Mouse (Mus musculus): ENCODE data around the gene Avpr1a. TPM values are rescaled to one million over a fixed set of nuclear protein-coding genes. Genes with fewer than 3 reads are reported as not detected.

Gene Avpr1a
- polyA plus RNA-seq, 1 experiment from 2014 or later, result 8.3 TPM

DNA sequence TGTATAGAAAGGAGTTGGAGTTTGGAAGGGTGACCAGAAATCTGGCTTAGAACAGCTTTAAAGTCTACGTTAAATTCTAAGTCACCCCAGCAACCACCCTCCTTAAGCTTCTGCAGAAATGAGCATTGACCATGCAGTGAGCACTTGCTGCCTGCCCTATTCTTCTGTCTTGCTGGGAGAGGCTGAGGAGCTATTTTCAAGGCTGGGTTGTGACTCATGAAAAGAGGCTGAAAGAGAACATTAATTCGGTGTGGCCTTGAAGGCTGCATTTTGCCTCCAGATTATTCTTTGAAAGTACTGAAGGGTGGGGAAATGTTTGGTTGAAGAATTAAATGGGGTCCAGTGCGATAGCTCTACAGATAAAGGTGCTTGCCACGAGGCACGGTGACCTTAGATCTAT lies 28.5 kb downstream of the Avpr1a start:
- no peaks in the 10 kb centered on the region for H3K9me3 ChIP-seq (replicated peaks)
- no peaks in the 10 kb centered on the region for H3K27me3 ChIP-seq
- no peak overlapping the region for H3K27ac ChIP-seq (replicated peaks)
- H3K4me1 ChIP-seq, result no peaks in the 10 kb centered on the region
- H3K36me3 ChIP-seq, result no peaks in the 10 kb centered on the region
- 86% methylated on average over 5 of the region's 5 CpGs for WGBS
- no peak for ATAC-seq (ENCODE audit: insufficient number of reproducible peaks, low FRiP score, low TSS enrichment, low read depth)
- no peak overlapping the region for H3K4me2 ChIP-seq (replicated peaks)
- no peak overlapping the region for H3K4me3 ChIP-seq (replicated peaks)
- no peak overlapping the region for H3K9ac ChIP-seq

DNA sequence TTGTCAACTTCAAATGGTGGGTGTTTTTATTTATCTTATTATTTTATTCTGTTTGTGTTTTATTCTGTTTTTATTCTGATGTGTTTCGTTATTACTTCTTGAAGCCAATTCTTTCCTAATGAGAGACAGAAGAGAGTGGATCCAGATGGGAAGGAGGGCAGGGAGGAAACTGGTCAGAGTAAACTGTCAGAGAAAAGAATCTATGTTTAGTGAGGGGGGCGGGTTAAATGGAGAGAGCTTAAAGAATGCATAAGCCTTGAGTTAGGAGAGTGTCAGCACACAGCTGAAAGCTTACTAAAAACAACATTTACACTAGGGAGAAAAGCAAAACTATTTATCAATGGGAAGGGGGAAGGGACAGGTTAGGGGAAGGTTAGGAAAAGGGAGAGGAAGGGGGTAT lies 50.3 kb downstream of the Avpr1a start:
- Histone ChIP-seq H3K27ac (replicated peaks) (no peak overlapping the region), H3K4me2 (replicated peaks) (no peak overlapping the region), H3K4me1 (0 out of 2 replicates have a peak, but pooled peaks cover 2% of the 10 kb centered on the region), H3K9ac (no peak overlapping the region), H3K27me3 (no peaks in the 10 kb centered on the region), H3K4me3 (replicated peaks) (no peak overlapping the region), H3K36me3 (no peaks in the 10 kb centered on the region), H3K9me3 (replicated peaks) (no peaks in the 10 kb centered on the region)
- 14% methylated on average over 2 of the region's 2 CpGs for WGBS
- ATAC-seq (ENCODE audit: insufficient number of reproducible peaks, low FRiP score, low TSS enrichment, low read depth), result no peak

DNA sequence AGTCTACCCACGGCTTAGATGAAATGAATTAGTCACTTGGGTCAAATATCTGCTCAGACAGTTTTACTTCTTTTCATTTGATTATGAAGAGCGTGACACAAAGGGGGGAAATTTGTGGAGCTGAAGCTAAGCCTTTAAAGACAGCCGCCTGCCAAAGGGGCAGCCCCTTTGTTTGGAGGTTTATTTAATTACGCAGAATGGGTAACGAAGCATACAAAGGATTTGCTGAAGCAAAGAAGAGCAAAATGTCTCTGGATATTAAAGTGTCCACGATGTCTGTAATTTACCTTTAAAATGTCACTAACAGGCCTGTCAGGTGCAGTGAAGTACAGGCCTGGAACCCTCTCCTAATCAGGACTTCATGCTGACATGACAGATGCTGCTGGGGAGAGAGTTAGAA lies 51.0 kb downstream of the Avpr1a start:
- 45% methylated on average over 6 of the region's 6 CpGs for WGBS
- H3K4me3 ChIP-seq (replicated peaks), result no peak overlapping the region
- no peak overlapping the region for H3K9ac ChIP-seq
- H3K36me3 ChIP-seq, result no peaks in the 10 kb centered on the region
- no peak overlapping the region for H3K27ac ChIP-seq (replicated peaks)
- 0 out of 2 replicates have a peak, but pooled peaks cover 2% of the 10 kb centered on the region for H3K4me1 ChIP-seq
- H3K4me2 ChIP-seq (replicated peaks), result no peak overlapping the region
- no peaks in the 10 kb centered on the region for H3K27me3 ChIP-seq
- no peaks in the 10 kb centered on the region for H3K9me3 ChIP-seq (replicated peaks)
- no peak for ATAC-seq (ENCODE audit: insufficient number of reproducible peaks, low FRiP score, low TSS enrichment, low read depth)

Other genes with a start within 250 kb of the Avpr1a start
- gene Ppm1h, start 230.3 kb downstream of the Avpr1a start, polyA plus RNA-seq (2015; fragmentation: Nextera tagmentation; extraction: Ambion mirVana), result 4.3 and 4.5 TPM in 2 replicates